7 mouse cellular contexts compared by ENCODE assay signal in genomic region chr19:8989567-8990431, GRCm38 (mm10). TPM values are rescaled to one million over a fixed set of nuclear protein-coding genes. Genes with fewer than 3 reads are reported as not detected.
DNase-seq lines count a peak whose midpoint lies in the region; ATAC-seq and TF ChIP-seq lines count a peak whose summit lies in the region.

No protein-coding gene starts in this region.

- under 1% methylated on average over 53 of the region's 53 CpGs for WGBS in intestine, embryonic 14.5 days
- 2% methylated on average over 53 of the region's 53 CpGs for WGBS in liver, postnatal 0 days (ENCODE audit: insufficient replicate concordance)
- under 1% methylated on average over 51 of the region's 53 CpGs for WGBS in neural tube, embryonic 14.5 days

- no peaks in the 10 kb centered on the region for H3K36me3 ChIP-seq in intestine, embryonic 14.5 days (ENCODE audit: control insufficient read depth, insufficient read depth, low read length)
- no peaks in the 10 kb centered on the region for H3K36me3 ChIP-seq in liver, postnatal 0 days (replicated peaks; ENCODE audit: insufficient read depth, low read length)
- no peaks in the 10 kb centered on the region for H3K36me3 ChIP-seq in neural tube, embryonic 14.5 days (ENCODE audit: control insufficient read depth, insufficient read depth, low read length)

- DNase-seq in MN1 (ENCODE audit: low spot score) = peak; percentile 55
- DNase-seq in gastrocnemius, postnatal 36 days = peak; percentile 87 to 94
- peak; percentile 91 for DNase-seq in intestine, embryonic 14.5 days (ENCODE audit: low spot score)
- DNase-seq in liver, postnatal 0 days = peak; percentile 61
- peak; percentile 87 to 93 for DNase-seq in urinary bladder, postnatal 36 days (ENCODE audit: low spot score in 2 of 2)

- peak; percentile 69 for ATAC-seq in intestine, embryonic 14.5 days (replicated peaks; ENCODE audit: low FRiP score, low TSS enrichment, low read depth)
- ATAC-seq in liver, postnatal 0 days = peak; percentile 38
- peak; percentile 52 for ATAC-seq in neural tube, embryonic 14.5 days (ENCODE audit: low read depth)

- H3K9ac ChIP-seq in intestine, embryonic 14.5 days (ENCODE audit: low read length) = peak overlapping the region; percentile 82
- H3K9ac ChIP-seq in liver, postnatal 0 days (replicated peaks) = peak overlapping the region; percentile 64
- H3K9ac ChIP-seq in neural tube, embryonic 14.5 days (replicated peaks; ENCODE audit: low read depth, low read length) = peak overlapping the region; percentile 42

- no peak for TF ChIP-seq POLR2A in bone marrow macrophage, adult 2 months (IDR thresholded peaks at IDR 0.05; ENCODE audit: borderline replicate concordance, low read depth, low read length)

- H3K4me3 ChIP-seq in bone marrow macrophage, adult 2 months (ENCODE audit: insufficient read depth, low read length) = peak overlapping the region; percentile 97
- peak overlapping the region; percentile 75 for H3K4me3 ChIP-seq in intestine, embryonic 14.5 days (ENCODE audit: low read depth, low read length)
- peak overlapping the region; percentile 57 for H3K4me3 ChIP-seq in liver, postnatal 0 days (ENCODE audit: low read depth, low read length)
- peak overlapping the region; percentile 41 for H3K4me3 ChIP-seq in neural tube, embryonic 14.5 days (ENCODE audit: low read depth, low read length)

- no peaks in the 10 kb centered on the region for H3K9me3 ChIP-seq in intestine, embryonic 14.5 days (ENCODE audit: control insufficient read depth, low read length)
- H3K9me3 ChIP-seq in liver, postnatal 0 days (ENCODE audit: low read length) = no peaks in the 10 kb centered on the region
- H3K9me3 ChIP-seq in neural tube, embryonic 14.5 days (ENCODE audit: control insufficient read depth, low read length) = no peaks in the 10 kb centered on the region

- H3K27ac ChIP-seq in bone marrow macrophage, adult 2 months (ENCODE audit: insufficient read depth, low read depth, low read length) = peak overlapping the region; percentile 88
- H3K27ac ChIP-seq in intestine, embryonic 14.5 days (ENCODE audit: low read depth) = peak overlapping the region; percentile 93
- peak overlapping the region; percentile 64 for H3K27ac ChIP-seq in liver, postnatal 0 days (ENCODE audit: low read depth)
- peak overlapping the region; percentile 39; the same call in 1 of the 2 replicates for H3K27ac ChIP-seq in neural tube, embryonic 14.5 days (ENCODE audit: low read depth, low read length)

- H3K27me3 ChIP-seq in intestine, embryonic 14.5 days (replicated peaks; ENCODE audit: control insufficient read depth, insufficient read depth, low read length) = no peaks in the 10 kb centered on the region
- H3K27me3 ChIP-seq in liver, postnatal 0 days (ENCODE audit: insufficient read depth, low read length) = peaks cover 16% of the 10 kb centered on the region
- 0 out of 2 replicates have a peak, but pooled peaks cover 11% of the 10 kb centered on the region for H3K27me3 ChIP-seq in neural tube, embryonic 14.5 days (ENCODE audit: control insufficient read depth, insufficient read depth, low read length)

- no peak for TF ChIP-seq EP300 in liver, postnatal 0 days (IDR thresholded peaks at IDR 0.05; ENCODE audit: low read depth)

- peak overlapping the region; percentile 68 for H3K4me2 ChIP-seq in intestine, embryonic 14.5 days (ENCODE audit: low read length)
- H3K4me2 ChIP-seq in liver, postnatal 0 days (ENCODE audit: low read depth, low read length) = peak overlapping the region; percentile 91
- H3K4me2 ChIP-seq in neural tube, embryonic 14.5 days (ENCODE audit: low read depth, low read length) = peak overlapping the region; percentile 65

- H3K4me1 ChIP-seq in bone marrow macrophage, adult 2 months (ENCODE audit: control insufficient read depth, insufficient read depth, low read length) = peaks cover 51% of the 10 kb centered on the region
- H3K4me1 ChIP-seq in intestine, embryonic 14.5 days (replicated peaks; ENCODE audit: control insufficient read depth, insufficient read depth, low read length) = peaks cover 55% of the 10 kb centered on the region
- peaks cover 38% of the 10 kb centered on the region for H3K4me1 ChIP-seq in liver, postnatal 0 days (ENCODE audit: insufficient read depth)
- peaks cover 12% of the 10 kb centered on the region for H3K4me1 ChIP-seq in neural tube, embryonic 14.5 days (ENCODE audit: control insufficient read depth, insufficient read depth, low read length)

- TF ChIP-seq CTCF in bone marrow macrophage, adult 2 months (IDR thresholded peaks at IDR 0.05; ENCODE audit: low read depth, low read length) = no peak
- TF ChIP-seq CTCF in liver, postnatal 0 days (IDR thresholded peaks at IDR 0.05; ENCODE audit: low read depth) = peak; percentile 19; the same call in 1 of the 2 replicates

- intact Hi-C loops in gastrocnemius, postnatal 36 days (cut with DNase I) = loop anchor here (5.0 kb wide), 1 partner anchor 93 kb away; no protein-coding TSS in a partner anchor

RNA-seq across cellular contexts. Expression of gene Ahnak, which starts 0.7 kb away (rescaled TPM):
- 440 and 513 TPM in 2 replicates for polyA plus RNA-seq in bone marrow macrophage, adult 2 months (2012; ENCODE audit: insufficient read depth, insufficient read length, missing spikeins)
- total RNA-seq in gastrocnemius, postnatal 36 days (2021) = 100 to 1,000 TPM; 171 to 208 TPM
- polyA plus RNA-seq in intestine, embryonic 14.5 days (2014; fragmentation: Nextera tagmentation; extraction: Ambion mirVana) = 21.6 and 22.2 TPM in 2 replicates
- 3.5 and 4.0 TPM in 2 replicates for polyA plus RNA-seq in liver, postnatal 0 days (2015; fragmentation: Nextera tagmentation; extraction: Ambion mirVana)
- polyA plus RNA-seq in neural tube, embryonic 14.5 days (2014; fragmentation: Nextera tagmentation; extraction: Ambion mirVana) = 2.7 and 3.7 TPM in 2 replicates

RNA-seq across cellular contexts. Expression of gene Eef1g, which starts 23.0 kb away (rescaled TPM):
- 220 and 226 TPM in 2 replicates for polyA plus RNA-seq in bone marrow macrophage, adult 2 months (2012; ENCODE audit: insufficient read depth, insufficient read length, missing spikeins)
- 100 to 1,000 TPM; 441 to 447 TPM for total RNA-seq in gastrocnemius, postnatal 36 days (2021)
- polyA plus RNA-seq in intestine, embryonic 14.5 days (2014; fragmentation: Nextera tagmentation; extraction: Ambion mirVana) = 501 and 531 TPM in 2 replicates
- 129 and 134 TPM in 2 replicates for polyA plus RNA-seq in liver, postnatal 0 days (2015; fragmentation: Nextera tagmentation; extraction: Ambion mirVana)
- 297 and 333 TPM in 2 replicates for polyA plus RNA-seq in neural tube, embryonic 14.5 days (2014; fragmentation: Nextera tagmentation; extraction: Ambion mirVana)

RNA-seq across cellular contexts. Expression of gene Tut1, which starts 36.2 kb away (rescaled TPM):
- 12.5 and 14.6 TPM in 2 replicates for polyA plus RNA-seq in bone marrow macrophage, adult 2 months (2012; ENCODE audit: insufficient read depth, insufficient read length, missing spikeins)
- 1 to 10 TPM; 6.0 to 7.7 TPM for total RNA-seq in gastrocnemius, postnatal 36 days (2021)
- 33.3 and 33.5 TPM in 2 replicates for polyA plus RNA-seq in intestine, embryonic 14.5 days (2014; fragmentation: Nextera tagmentation; extraction: Ambion mirVana)
- polyA plus RNA-seq in liver, postnatal 0 days (2015; fragmentation: Nextera tagmentation; extraction: Ambion mirVana) = 9.0 and 10.7 TPM in 2 replicates
- polyA plus RNA-seq in neural tube, embryonic 14.5 days (2014; fragmentation: Nextera tagmentation; extraction: Ambion mirVana) = 20.4 and 25.3 TPM in 2 replicates

RNA-seq across cellular contexts. Expression of gene Mta2, which starts 48.1 kb away (rescaled TPM):
- polyA plus RNA-seq in bone marrow macrophage, adult 2 months (2012; ENCODE audit: insufficient read depth, insufficient read length, missing spikeins) = 78.6 and 81.2 TPM in 2 replicates
- total RNA-seq in gastrocnemius, postnatal 36 days (2021) = 10 to 100 TPM; 19.4 to 24.1 TPM
- 40.3 and 40.7 TPM in 2 replicates for polyA plus RNA-seq in intestine, embryonic 14.5 days (2014; fragmentation: Nextera tagmentation; extraction: Ambion mirVana)
- 43.0 and 45.7 TPM in 2 replicates for polyA plus RNA-seq in liver, postnatal 0 days (2015; fragmentation: Nextera tagmentation; extraction: Ambion mirVana)
- 29.1 and 33.7 TPM in 2 replicates for polyA plus RNA-seq in neural tube, embryonic 14.5 days (2014; fragmentation: Nextera tagmentation; extraction: Ambion mirVana)

Comparison
In these comparisons a context has a peak if more than half of its experiments do, and no peak if none do; other contexts are left out.
1. Peak in every context shown above with its lines: DNase-seq, ATAC-seq, H3K4me3 ChIP-seq and H3K27ac ChIP-seq.
2. H3K27ac ChIP-seq: peak in every context shown above with its lines; median percentile 93 in intestine, embryonic 14.5 days; 88 in bone marrow macrophage, adult 2 months; 64 in liver, postnatal 0 days; 39 in neural tube, embryonic 14.5 days.
3. H3K4me3 ChIP-seq: peak in every context shown above with its lines; median percentile 97 in bone marrow macrophage, adult 2 months; 75 in intestine, embryonic 14.5 days; 57 in liver, postnatal 0 days; 41 in neural tube, embryonic 14.5 days.
4. RNA of gene Ahnak, which starts 0.7 kb away (polyA plus RNA-seq): 440 to 513 TPM in bone marrow macrophage, adult 2 months; 21.6 to 22.2 TPM in intestine, embryonic 14.5 days, 3.5 to 4.0 TPM in liver, postnatal 0 days and 2.7 to 3.7 TPM in neural tube, embryonic 14.5 days; every median in the first group is over 10 times any median in the second.